Mouse (Mus musculus) intestine, embryonic 16.5 days (tissue): ENCODE results near the gene Rab36. TPM values are rescaled to one million over a fixed set of nuclear protein-coding genes. Genes with fewer than 3 reads are reported as not detected.
A peak's percentile ranks its signal among the peaks of the same experiment; 100 is the strongest.

Experiments
- ATAC-seq: fragments of 200-750 bp; cut with Nextera tagmentation; 2 replicates; pipeline ENCODE4 v1.8.0; 2017; ENCODE audit warnings: moderate TSS enrichment, moderate library complexity
- H3K27ac ChIP-seq: fragments of 300-500 bp; sonication (generic); 2 replicates; pipeline ENCODE4 v1.5.1; 2014; ENCODE audit warnings: mild to moderate bottlenecking, low read length
- H3K27me3 ChIP-seq: fragments of 300-500 bp; sonication (generic); replicated peaks from 2 replicates; pipeline ENCODE4 v1.6.1; 2014; ENCODE audit warnings: low read length, control low read depth, mixed read lengths; ENCODE audit not compliant: control insufficient read depth, insufficient read depth
- H3K36me3 ChIP-seq: fragments of 300-500 bp; sonication (generic); 2 replicates; pipeline ENCODE4 v1.6.1; 2014; ENCODE audit warnings: low read length, control low read depth; ENCODE audit not compliant: control insufficient read depth, insufficient read depth
- H3K4me1 ChIP-seq: fragments of 300-500 bp; sonication (generic); 2 replicates; pipeline ENCODE4 v1.6.1; 2014; ENCODE audit warnings: low read length, control low read depth, mixed read lengths; ENCODE audit not compliant: control insufficient read depth, insufficient read depth
- H3K4me2 ChIP-seq: fragments of 300-500 bp; sonication (generic); 2 replicates; pipeline ENCODE4 v1.6.1; 2014; ENCODE audit warnings: low read depth, low read length, control low read depth
- H3K4me3 ChIP-seq: fragments of 300-500 bp; sonication (generic); 2 replicates; pipeline ENCODE4 v1.5.1; 2014; ENCODE audit warnings: mild to moderate bottlenecking, low read length
- H3K9ac ChIP-seq: fragments of 300-500 bp; sonication (generic); 2 replicates; pipeline ENCODE4 v1.6.1; 2014; ENCODE audit warnings: low read depth, low read length
- H3K9me3 ChIP-seq: fragments of 300-500 bp; sonication (generic); 2 replicates; pipeline ENCODE4 v1.6.1; 2016; ENCODE audit warnings: low read length, control low read depth; ENCODE audit not compliant: control insufficient read depth
- WGBS: fragments of 180-500 bp; shearing (Covaris S2); extraction: QIAGEN DNeasy Blood & Tissue Kit; methylation state at CpG from one replicate; pipeline ENCODE4 v1.1.7; 2014; 5-methylcytosine and 5-hydroxymethylcytosine counted together
- polyA plus RNA-seq: library from polyadenylated mRNA; unstranded; fragments of >200 nt; fragmentation: Nextera tagmentation; extraction: Ambion mirVana; gene quantifications from 2 replicates; pipeline ENCODE4 v1.2.1, GENCODE M21; 2015

Rab36 gene
- polyA plus RNA-seq, 1 experiment from 2014 or later, result 5.5 TPM

GRCm38 (mm10) chr10:75085330-75085729 is 48.5 kb downstream of the Rab36 start:
- no peak overlapping the region for H3K4me2 ChIP-seq
- H3K4me1 ChIP-seq, result no peaks in the 10 kb centered on the region
- ATAC-seq, result no peak
- WGBS, result 80% methylated on average over 1 of the region's 1 CpGs
- H3K4me3 ChIP-seq, result no peak overlapping the region
- no peaks in the 10 kb centered on the region for H3K27me3 ChIP-seq
- H3K36me3 ChIP-seq, result no peaks in the 10 kb centered on the region
- H3K27ac ChIP-seq, result no peak overlapping the region
- no peaks in the 10 kb centered on the region for H3K9me3 ChIP-seq
- H3K9ac ChIP-seq, result no peak overlapping the region

- H3K27ac ChIP-seq, result no peak overlapping the region
- H3K9me3 ChIP-seq, result no peaks in the 10 kb centered on the region
- ATAC-seq, result no peak
- H3K9ac ChIP-seq, result no peak overlapping the region
- H3K27me3 ChIP-seq, result no peaks in the 10 kb centered on the region
- H3K4me3 ChIP-seq, result no peak overlapping the region
- H3K4me2 ChIP-seq, result no peak overlapping the region
- H3K36me3 ChIP-seq, result no peaks in the 10 kb centered on the region
- peaks cover 9% of the 10 kb centered on the region for H3K4me1 ChIP-seq
- 90% methylated on average over 4 of the region's 4 CpGs for WGBS
Measured at GRCm38 (mm10) chr10:75088471-75088870, 51.6 kb downstream of the Rab36 start.

GRCm38 (mm10) chr10:75091478-75092152 is 54.8 kb downstream of the Rab36 start:
- Histone ChIP-seq H3K9ac (no peak overlapping the region), H3K4me1 (peaks cover 13% of the 10 kb centered on the region), H3K36me3 (no peaks in the 10 kb centered on the region), H3K27me3 (no peaks in the 10 kb centered on the region), H3K27ac (no peak overlapping the region), H3K9me3 (no peaks in the 10 kb centered on the region), H3K4me2 (no peak overlapping the region), H3K4me3 (no peak overlapping the region)
- WGBS, result 63% methylated on average over 10 of the region's 10 CpGs
- ATAC-seq, result no peak

- no peak overlapping the region for H3K4me3 ChIP-seq
- H3K27ac ChIP-seq, result no peak overlapping the region
- H3K4me2 ChIP-seq, result no peak overlapping the region
Measured at GRCm38 (mm10) chr10:75093252-75093987, 56.6 kb downstream of the Rab36 start.

GRCm38 (mm10) chr10:75094338-75094737 is 57.5 kb downstream of the Rab36 start:
- Histone ChIP-seq H3K9ac (no peak overlapping the region), H3K9me3 (no peaks in the 10 kb centered on the region), H3K4me2 (no peak overlapping the region), H3K27me3 (no peaks in the 10 kb centered on the region), H3K27ac (no peak overlapping the region), H3K4me1 (peaks cover 15% of the 10 kb centered on the region), H3K36me3 (no peaks in the 10 kb centered on the region), H3K4me3 (no peak overlapping the region)
- 97% methylated on average over 1 of the region's 1 CpGs for WGBS
- ATAC-seq, result no peak

More at GRCm38 (mm10) chr10:75093252-75093987, 56.6 kb downstream of the Rab36 start:
- peaks cover 14% of the 10 kb centered on the region for H3K4me1 ChIP-seq
- H3K27me3 ChIP-seq, result no peaks in the 10 kb centered on the region
- H3K9me3 ChIP-seq, result no peaks in the 10 kb centered on the region
- no peak overlapping the region for H3K9ac ChIP-seq
- no peaks in the 10 kb centered on the region for H3K36me3 ChIP-seq
- ATAC-seq, result no peak
- 42% methylated on average over 22 of the region's 22 CpGs for WGBS

GRCm38 (mm10) chr10:75095216-75095615 is 58.4 kb downstream of the Rab36 start:
- Histone ChIP-seq H3K9me3 (no peaks in the 10 kb centered on the region), H3K4me1 (peaks cover 18% of the 10 kb centered on the region), H3K36me3 (no peaks in the 10 kb centered on the region), H3K9ac (no peak overlapping the region), H3K27ac (no peak overlapping the region), H3K4me2 (no peak overlapping the region), H3K4me3 (no peak overlapping the region), H3K27me3 (no peaks in the 10 kb centered on the region)
- ATAC-seq, result no peak
- WGBS, result 89% methylated on average over 7 of the region's 7 CpGs

GRCm38 (mm10) chr10:75098446-75099183 is 61.8 kb downstream of the Rab36 start:
- peaks cover 15% of the 10 kb centered on the region for H3K4me1 ChIP-seq
- WGBS, result 40% methylated on average over 10 of the region's 10 CpGs
- no peaks in the 10 kb centered on the region for H3K36me3 ChIP-seq
- no peak overlapping the region for H3K4me3 ChIP-seq
- ATAC-seq, result peak; percentile 41; the same call in 1 of the 2 replicates
- H3K27me3 ChIP-seq, result no peaks in the 10 kb centered on the region
- no peak overlapping the region for H3K27ac ChIP-seq
- no peaks in the 10 kb centered on the region for H3K9me3 ChIP-seq
- no peak overlapping the region for H3K9ac ChIP-seq
- no peak overlapping the region for H3K4me2 ChIP-seq

GRCm38 (mm10) chr10:75100298-75100697 is 63.4 kb downstream of the Rab36 start:
- Histone ChIP-seq H3K36me3 (no peaks in the 10 kb centered on the region), H3K9me3 (no peaks in the 10 kb centered on the region), H3K9ac (no peak overlapping the region), H3K4me2 (no peak overlapping the region), H3K4me1 (peaks cover 27% of the 10 kb centered on the region), H3K27me3 (no peaks in the 10 kb centered on the region), H3K27ac (no peak overlapping the region), H3K4me3 (no peak overlapping the region)
- 61% methylated on average over 7 of the region's 7 CpGs for WGBS
- 0 out of 2 replicates have a peak, but pooled peaks have one; percentile 13 for ATAC-seq

GRCm38 (mm10) chr10:75103502-75103901 is 66.6 kb downstream of the Rab36 start:
- WGBS, result 90% methylated on average over 2 of the region's 2 CpGs
- Histone ChIP-seq H3K9ac (no peak overlapping the region), H3K27ac (0 out of 2 replicates have a peak overlapping the region, but pooled peaks have one; percentile 2), H3K4me3 (no peak overlapping the region), H3K4me1 (peaks cover 35% of the 10 kb centered on the region), H3K27me3 (no peaks in the 10 kb centered on the region), H3K9me3 (no peaks in the 10 kb centered on the region), H3K4me2 (no peak overlapping the region), H3K36me3 (no peaks in the 10 kb centered on the region)
- no peak for ATAC-seq
